Mouse (Mus musculus) hindbrain, embryonic 16.5 days (tissue): ENCODE results near the gene Fam32a. TPM values are rescaled to one million over a fixed set of nuclear protein-coding genes. Genes with fewer than 3 reads are reported as not detected.

Source experiments
- ATAC-seq: fragments of 200-750 bp; cut with Nextera tagmentation; 2 replicates; pipeline ENCODE4 v1.8.0; 2017; ENCODE audit warnings: moderate TSS enrichment, moderate library complexity
- H3K27ac ChIP-seq: fragments of 300-500 bp; sonication (generic); 2 replicates; pipeline ENCODE4 v1.5.1; 2014; ENCODE audit warnings: low read depth, mild to moderate bottlenecking, control low read depth, low read length, moderate library complexity
- H3K27me3 ChIP-seq: fragments of 300-500 bp; sonication (generic); replicated peaks from 2 replicates; pipeline ENCODE4 v1.6.1; 2014; ENCODE audit warnings: low read length; ENCODE audit not compliant: control insufficient read depth, insufficient read depth
- H3K36me3 ChIP-seq: fragments of 300-500 bp; sonication (generic); 2 replicates; pipeline ENCODE4 v1.6.1; 2014; ENCODE audit warnings: mild to moderate bottlenecking, low read length, moderate library complexity, mixed read lengths; ENCODE audit not compliant: control insufficient read depth, insufficient read depth
- H3K4me1 ChIP-seq: fragments of 300-500 bp; sonication (generic); 2 replicates; pipeline ENCODE4 v1.6.1; 2014; ENCODE audit warnings: low read depth, low read length; ENCODE audit not compliant: control insufficient read depth, insufficient read depth
- H3K4me2 ChIP-seq: fragments of 300-500 bp; sonication (generic); 2 replicates; pipeline ENCODE4 v1.6.1; 2014; ENCODE audit warnings: mild to moderate bottlenecking, low read length, control low read depth, moderate library complexity
- H3K4me3 ChIP-seq: fragments of 300-500 bp; sonication (generic); 2 replicates; pipeline ENCODE4 v1.5.1; 2014; ENCODE audit warnings: mild to moderate bottlenecking, low read length, control low read depth, moderate library complexity
- H3K9ac ChIP-seq: fragments of 300-500 bp; sonication (generic); 2 replicates; pipeline ENCODE4 v1.6.1; 2014; ENCODE audit warnings: low read depth, mild to moderate bottlenecking, control low read depth, low read length, moderate library complexity
- H3K9me3 ChIP-seq: fragments of 300-500 bp; sonication (generic); 2 replicates; pipeline ENCODE4 v1.6.1; 2014; ENCODE audit warnings: mild to moderate bottlenecking, low read length, moderate library complexity; ENCODE audit not compliant: control insufficient read depth
- WGBS: fragments of 180-500 bp; shearing (Covaris S2); extraction: QIAGEN DNeasy Blood & Tissue Kit; methylation state at CpG from one replicate; pipeline ENCODE4 v1.1.7; 2014; 5-methylcytosine and 5-hydroxymethylcytosine counted together
- polyA plus RNA-seq: library from polyadenylated mRNA; unstranded; fragments of >200 nt; fragmentation: Nextera tagmentation; extraction: Ambion mirVana; gene quantifications from 2 replicates; pipeline ENCODE4 v1.2.1, GENCODE M21; 2015

Gene Fam32a
- polyA plus RNA-seq, 1 experiment from 2014 or later: 95.0 TPM

- no peak for ATAC-seq
- Histone ChIP-seq H3K9ac (no peak overlapping the region), H3K36me3 (peaks cover 11% of the 10 kb centered on the region), H3K4me3 (no peak overlapping the region), H3K27me3 (no peaks in the 10 kb centered on the region), H3K9me3 (no peaks in the 10 kb centered on the region), H3K27ac (no peak overlapping the region), H3K4me1 (no peaks in the 10 kb centered on the region), H3K4me2 (no peak overlapping the region)
- WGBS: 79% methylated on average over 2 of the region's 2 CpGs
Observed at GRCm38 (mm10) chr8:72259862-72260261, 40.3 kb downstream of the Fam32a start.

DNA sequence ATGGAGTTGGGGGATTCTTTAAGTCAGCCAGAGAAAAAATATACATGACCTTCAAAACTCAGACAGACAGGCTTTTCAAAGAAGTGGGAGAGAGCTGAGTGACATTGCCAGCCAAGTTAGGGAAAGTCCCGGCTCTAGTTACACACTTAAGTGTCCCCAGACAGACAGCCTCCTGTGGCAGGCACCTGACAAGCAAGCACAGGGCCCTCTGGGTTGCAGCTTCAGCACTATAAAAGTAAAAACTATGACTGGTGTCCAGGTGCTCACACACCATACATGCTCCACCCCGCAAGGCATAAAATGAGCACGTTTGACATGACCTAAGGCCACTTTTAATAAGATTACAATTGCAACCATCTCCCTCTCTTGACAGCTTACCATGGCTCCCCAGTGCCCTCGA, 41.1 kb downstream of the Fam32a start:
- H3K9ac ChIP-seq: no peak overlapping the region
- 55% methylated on average over 4 of the region's 4 CpGs for WGBS
- no peaks in the 10 kb centered on the region for H3K4me1 ChIP-seq
- H3K4me3 ChIP-seq: no peak overlapping the region
- ATAC-seq: no peak
- no peaks in the 10 kb centered on the region for H3K27me3 ChIP-seq
- H3K9me3 ChIP-seq: no peaks in the 10 kb centered on the region
- no peak overlapping the region for H3K4me2 ChIP-seq
- H3K36me3 ChIP-seq: peaks cover 4% of the 10 kb centered on the region
- no peak overlapping the region for H3K27ac ChIP-seq

DNA sequence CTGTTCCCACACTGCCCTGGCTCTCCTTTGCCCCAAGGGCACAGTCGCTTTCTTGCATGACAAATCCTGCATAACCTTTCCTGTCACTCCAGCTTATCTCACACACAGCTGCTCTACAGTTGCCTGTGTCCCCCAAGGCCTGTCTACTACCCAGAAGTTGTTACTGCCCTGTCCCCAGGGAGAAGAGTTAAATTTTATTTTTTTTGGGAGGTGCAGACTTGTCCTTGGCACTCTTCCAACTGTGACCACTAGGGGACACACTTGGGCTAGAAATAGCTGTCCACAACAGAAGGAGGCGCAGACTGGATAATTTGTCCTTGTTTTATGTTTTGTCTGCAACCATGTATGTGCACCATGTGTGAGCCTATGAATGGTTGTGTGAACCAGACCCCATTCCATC, 41.5 kb downstream of the Fam32a start:
- ATAC-seq: peak; percentile 67; the same call in 1 of the 2 replicates
- 33% methylated on average over 2 of the region's 2 CpGs for WGBS
- H3K27me3 ChIP-seq: no peaks in the 10 kb centered on the region
- peaks cover under 1% of the 10 kb centered on the region; the same call in 1 of the 2 replicates for H3K36me3 ChIP-seq
- H3K4me2 ChIP-seq: no peak overlapping the region
- H3K4me3 ChIP-seq: no peak overlapping the region
- no peaks in the 10 kb centered on the region for H3K4me1 ChIP-seq
- H3K9me3 ChIP-seq: no peaks in the 10 kb centered on the region
- H3K27ac ChIP-seq: no peak overlapping the region
- no peak overlapping the region for H3K9ac ChIP-seq

GRCm38 (mm10) chr8:72261431-72261830, 41.9 kb downstream of the Fam32a start:
- Histone ChIP-seq H3K27me3 (no peaks in the 10 kb centered on the region), H3K4me1 (no peaks in the 10 kb centered on the region), H3K9ac (no peak overlapping the region), H3K27ac (no peak overlapping the region), H3K4me3 (no peak overlapping the region), H3K9me3 (no peaks in the 10 kb centered on the region), H3K36me3 (no peaks in the 10 kb centered on the region), H3K4me2 (no peak overlapping the region)
- ATAC-seq: no peak

DNA sequence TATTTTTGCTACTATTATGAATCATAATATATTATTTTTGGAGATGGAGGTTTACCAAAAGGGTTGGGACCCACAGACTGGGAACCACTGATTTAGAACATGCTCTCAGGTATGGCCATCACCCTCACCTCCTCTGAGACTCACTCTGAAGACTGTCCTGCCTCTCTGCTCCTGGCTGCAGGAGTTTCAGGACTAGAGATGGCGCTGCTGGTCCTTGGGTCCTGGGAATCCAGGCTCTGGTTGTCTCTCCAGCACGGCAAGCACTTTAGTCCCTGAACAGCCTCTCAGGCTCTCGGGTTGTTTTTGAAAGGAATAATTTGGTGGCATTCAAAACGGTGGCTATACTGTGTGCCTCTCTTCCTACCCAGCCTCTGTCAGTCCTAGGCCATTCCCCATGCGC, 42.3 kb downstream of the Fam32a start:
- H3K4me2 ChIP-seq: no peak overlapping the region
- H3K9me3 ChIP-seq: no peaks in the 10 kb centered on the region
- H3K36me3 ChIP-seq: no peaks in the 10 kb centered on the region
- no peak for ATAC-seq
- no peak overlapping the region for H3K4me3 ChIP-seq
- WGBS: 53% methylated on average over 5 of the region's 5 CpGs
- no peak overlapping the region for H3K27ac ChIP-seq
- no peak overlapping the region for H3K9ac ChIP-seq
- H3K27me3 ChIP-seq: no peaks in the 10 kb centered on the region
- no peaks in the 10 kb centered on the region for H3K4me1 ChIP-seq

DNA sequence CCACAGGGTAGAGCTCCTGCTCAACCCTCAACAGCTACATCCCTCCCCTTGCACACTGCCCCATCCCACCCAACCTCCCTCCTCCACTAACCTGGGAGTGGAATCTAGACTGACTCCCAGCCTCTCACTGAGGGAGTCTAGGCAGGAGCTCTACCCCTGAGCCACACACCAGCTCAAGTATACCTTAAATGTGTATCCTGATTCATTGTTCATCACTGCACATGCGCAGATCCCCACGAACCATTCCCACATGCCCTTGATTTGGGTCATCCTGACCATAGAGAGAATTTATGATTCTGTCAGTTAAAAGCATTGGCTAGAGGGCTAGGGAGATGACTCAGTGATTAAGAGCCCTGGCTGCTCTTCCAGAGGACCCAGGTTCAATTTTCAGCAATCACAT, 43.2 kb downstream of the Fam32a start:
- WGBS: 98% methylated on average over 2 of the region's 2 CpGs
- no peak overlapping the region for H3K27ac ChIP-seq
- H3K9me3 ChIP-seq: no peaks in the 10 kb centered on the region
- no peaks in the 10 kb centered on the region for H3K4me1 ChIP-seq
- no peak overlapping the region for H3K9ac ChIP-seq
- no peak for ATAC-seq
- no peak overlapping the region for H3K4me3 ChIP-seq
- H3K27me3 ChIP-seq: no peaks in the 10 kb centered on the region
- no peaks in the 10 kb centered on the region for H3K36me3 ChIP-seq
- no peak overlapping the region for H3K4me2 ChIP-seq

GRCm38 (mm10) chr8:72263451-72263850, 43.9 kb downstream of the Fam32a start:
- no peaks in the 10 kb centered on the region for H3K9me3 ChIP-seq
- no peak overlapping the region for H3K4me2 ChIP-seq
- WGBS: 78% methylated on average over 7 of the region's 7 CpGs
- H3K9ac ChIP-seq: no peak overlapping the region
- no peaks in the 10 kb centered on the region for H3K27me3 ChIP-seq
- H3K36me3 ChIP-seq: no peaks in the 10 kb centered on the region
- no peaks in the 10 kb centered on the region for H3K4me1 ChIP-seq
- no peak overlapping the region for H3K27ac ChIP-seq
- no peak for ATAC-seq
- H3K4me3 ChIP-seq: no peak overlapping the region

GRCm38 (mm10) chr8:72265342-72265741, 45.8 kb downstream of the Fam32a start:
- Histone ChIP-seq H3K9me3 (no peaks in the 10 kb centered on the region), H3K36me3 (no peaks in the 10 kb centered on the region), H3K9ac (no peak overlapping the region), H3K4me1 (no peaks in the 10 kb centered on the region), H3K4me2 (no peak overlapping the region), H3K27ac (no peak overlapping the region), H3K4me3 (no peak overlapping the region), H3K27me3 (no peaks in the 10 kb centered on the region)
- ATAC-seq: no peak
- WGBS: 61% methylated on average over 6 of the region's 7 CpGs

GRCm38 (mm10) chr8:72266671-72267070, 47.1 kb downstream of the Fam32a start:
- Histone ChIP-seq H3K4me1 (no peaks in the 10 kb centered on the region), H3K36me3 (no peaks in the 10 kb centered on the region), H3K9me3 (no peaks in the 10 kb centered on the region), H3K4me3 (no peak overlapping the region), H3K27ac (no peak overlapping the region), H3K4me2 (no peak overlapping the region), H3K9ac (no peak overlapping the region), H3K27me3 (no peaks in the 10 kb centered on the region)
- ATAC-seq: no peak

DNA sequence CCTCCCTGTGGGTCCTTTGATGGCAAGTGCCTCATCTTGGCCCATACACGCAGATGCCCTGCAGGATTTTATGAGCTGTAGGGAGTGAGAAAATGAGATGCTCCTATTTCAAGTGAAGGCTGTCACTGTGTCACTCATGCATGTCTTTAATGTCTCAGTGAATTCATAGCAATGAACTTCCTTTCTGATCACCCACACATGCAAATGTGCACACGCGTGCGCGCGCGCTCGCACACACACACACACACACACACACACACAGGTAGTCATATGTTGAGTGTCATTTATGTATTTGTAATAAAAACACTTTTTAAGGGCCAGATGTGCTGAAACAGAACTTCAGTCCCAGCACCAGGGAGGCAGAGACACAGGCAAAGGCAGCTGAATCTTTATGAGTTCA, 47.6 kb downstream of the Fam32a start:
- H3K4me2 ChIP-seq: no peak overlapping the region
- no peak overlapping the region for H3K4me3 ChIP-seq
- H3K9ac ChIP-seq: no peak overlapping the region
- no peak for ATAC-seq
- H3K27me3 ChIP-seq: no peaks in the 10 kb centered on the region
- WGBS: 97% methylated on average over 8 of the region's 8 CpGs
- H3K27ac ChIP-seq: no peak overlapping the region
- no peaks in the 10 kb centered on the region for H3K36me3 ChIP-seq
- H3K9me3 ChIP-seq: no peaks in the 10 kb centered on the region
- H3K4me1 ChIP-seq: no peaks in the 10 kb centered on the region
